Comparison of ENCODE assay signal across 11 mouse cellular contexts in the genomic region with DNA sequence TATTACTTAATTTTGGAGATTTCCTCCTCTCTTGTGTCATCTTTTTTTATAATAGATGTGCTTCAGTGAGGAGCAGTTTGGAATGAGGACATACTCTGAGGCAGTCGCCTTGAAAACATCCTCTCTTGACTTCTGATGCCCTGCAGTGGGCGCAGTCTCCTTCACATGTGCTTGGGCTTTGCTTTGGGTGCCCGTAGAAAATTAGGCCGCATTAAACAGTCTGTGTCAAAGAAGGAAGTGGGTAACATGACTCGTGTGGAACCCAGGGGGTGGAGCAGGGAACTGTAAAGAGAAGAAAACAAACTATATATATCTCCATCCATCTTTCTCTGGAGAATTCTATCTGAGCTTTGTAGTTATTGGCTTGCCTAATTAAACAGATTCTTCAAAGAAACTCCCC.
DNase-seq lines count a peak whose midpoint lies in the region; ATAC-seq lines count a peak whose summit lies in the region.
"Had no signal": no experiment of that assay in that cellular context is flagged by ENCODE, and none has a peak within 500 bp of the region (broad histone marks: within the 10 kb centered on the region; RNA-seq: fewer than 3 reads in every experiment).

No protein-coding gene starts in this region.

- H3K4me1 ChIP-seq in neural tube, embryonic 13.5 days (replicated peaks), result peaks cover 49% of the 10 kb centered on the region

- WGBS in neural tube, embryonic 13.5 days, result 46% methylated on average over 5 of the region's 5 CpGs

- no peak overlapping the region for H3K9ac ChIP-seq in neural tube, embryonic 13.5 days

- H3K36me3 ChIP-seq in neural tube, embryonic 13.5 days, result no peaks in the 10 kb centered on the region

- peak overlapping the region; percentile 6; the same call in 1 of the 2 replicates for H3K27ac ChIP-seq in neural tube, embryonic 13.5 days (replicated peaks)

- no peaks in the 10 kb centered on the region for H3K9me3 ChIP-seq in neural tube, embryonic 13.5 days

- H3K27me3 ChIP-seq in neural tube, embryonic 13.5 days, result no peaks in the 10 kb centered on the region

- no peak for DNase-seq in neural tube, embryonic 10.5 days (ENCODE audit: extremely low spot score, low spot score)
- DNase-seq in brain, adult 2 months (ENCODE audit: low read depth, low spot score), result peak; percentile 44
- peak; percentile 74 for DNase-seq in naive thymus-derived CD4-positive, alpha-beta T cell, adult 2 months (ENCODE audit: low read depth)
- DNase-seq in layer of hippocampus, adult 9-10 months (ENCODE audit: low spot score), result no peak
- DNase-seq in urinary bladder, postnatal 36 days (ENCODE audit: low spot score in 2 of 2), result no peak
- no peak for DNase-seq in c-Kit-positive CD71-positive TER-119-positive erythroid progenitor cells, embryonic 14.5 days (ENCODE audit: low spot score)
- DNase-seq: cerebellum, adult 8-10 months; retina, postnatal 1 day had no signal

- no peak overlapping the region for H3K4me2 ChIP-seq in neural tube, embryonic 13.5 days
- H3K4me2 ChIP-seq: midbrain, embryonic 11.5 days had no signal

- no peak for ATAC-seq in neural tube, embryonic 13.5 days (ENCODE audit: low read depth)
- ATAC-seq: intestine, embryonic 16.5 days had no signal

- no peak overlapping the region for H3K4me3 ChIP-seq in neural tube, embryonic 13.5 days

Comparison
In these comparisons a context has a peak if more than half of its experiments do, and no peak if none do; other contexts are left out.
1. DNase-seq: peak in brain, adult 2 months (single experiment) and naive thymus-derived CD4-positive, alpha-beta T cell, adult 2 months (single experiment); none in neural tube, embryonic 10.5 days (single experiment), layer of hippocampus, adult 9-10 months (single experiment), urinary bladder, postnatal 36 days (0 of 2) and c-Kit-positive CD71-positive TER-119-positive erythroid progenitor cells, embryonic 14.5 days (single experiment).